Mouse (Mus musculus) retina, embryonic 14.5 days (tissue): ENCODE data around the gene Parn.

Experiments used
- DNase-seq: peaks from one replicate; pipeline ENCODE4 v3.0.0-alpha.2; 2015; ENCODE audit warnings: low spot score

Gene Parn

DNA sequence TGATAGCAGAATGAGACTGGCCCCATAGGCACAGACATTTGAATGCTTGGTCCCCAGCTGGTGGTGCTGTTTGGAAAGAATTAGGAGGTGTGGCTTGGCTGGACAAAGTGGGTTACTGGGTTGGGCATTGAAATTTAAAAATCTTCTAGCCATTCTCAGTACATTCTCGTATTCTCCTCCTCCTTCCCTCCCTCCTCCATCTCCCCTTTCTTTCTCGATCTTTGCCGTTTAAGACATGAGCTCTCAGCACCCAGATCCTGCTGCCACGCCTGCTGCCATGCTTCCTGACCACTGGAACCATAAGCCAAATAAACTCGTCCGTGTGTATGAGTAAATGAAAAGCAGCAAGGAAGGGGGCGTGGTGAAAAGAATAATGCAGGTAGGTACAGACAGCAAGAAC, 111.5 kb downstream of the Parn start:
- no peak for DNase-seq

DNA sequence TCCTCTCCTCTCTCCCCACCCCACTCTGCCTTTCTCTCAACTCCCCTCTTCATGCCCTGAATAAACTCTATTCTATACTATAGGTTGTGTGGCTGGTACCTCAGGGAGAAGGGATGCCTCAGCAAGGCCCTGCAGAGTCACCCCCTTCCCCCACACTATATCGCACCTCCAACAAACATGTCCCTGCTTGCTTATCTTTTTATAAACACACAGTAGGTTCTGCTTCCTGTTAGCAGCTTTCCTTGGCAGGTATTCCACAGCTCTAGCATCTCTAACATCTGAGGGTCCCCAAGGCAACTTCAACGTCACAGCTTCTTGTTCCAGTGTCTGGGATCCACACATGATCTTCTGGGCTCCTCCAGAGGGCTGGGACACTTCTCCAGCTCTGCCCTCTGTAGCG, 117.3 kb downstream of the Parn start:
- no peak for DNase-seq

DNA sequence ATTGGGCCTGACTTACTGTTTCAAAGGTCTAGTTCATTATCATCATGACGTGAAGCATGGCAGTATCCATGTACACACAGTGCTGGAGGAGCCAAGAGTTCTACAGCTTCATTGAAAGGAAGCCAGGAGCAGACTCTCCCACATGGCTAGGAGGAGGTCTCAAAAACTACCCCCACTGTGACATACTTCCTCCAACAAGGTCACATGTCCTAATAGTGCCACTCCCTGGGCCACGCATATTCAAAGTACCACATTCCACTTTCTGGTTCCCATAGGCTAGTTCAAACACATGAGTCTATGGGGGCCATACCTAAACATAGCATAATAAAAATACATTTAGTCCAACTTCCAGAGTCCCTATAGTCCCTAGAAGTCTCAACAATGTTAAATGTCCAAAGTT, 118.0 kb downstream of the Parn start:
- no peak for DNase-seq

DNA sequence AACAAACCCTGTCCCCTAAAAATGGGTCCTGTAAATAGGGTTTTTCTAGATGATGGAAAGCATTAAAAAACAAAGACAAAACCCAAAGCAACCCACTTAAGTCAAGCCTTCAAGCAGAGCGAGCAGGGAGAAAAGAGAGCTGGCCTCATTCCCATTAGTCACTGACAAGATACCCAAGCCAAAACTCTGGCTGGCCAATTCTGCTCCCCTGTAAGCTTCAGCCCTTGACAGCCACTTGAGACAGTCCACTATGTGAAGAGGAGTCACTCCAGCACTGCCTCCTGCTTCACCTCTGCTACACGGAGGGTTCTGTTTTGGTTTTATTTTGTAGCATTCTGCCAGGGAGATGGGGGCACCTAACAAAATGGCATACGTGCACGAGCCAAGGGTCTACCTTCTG, 126.2 kb downstream of the Parn start:
- DNase-seq = no peak

DNA sequence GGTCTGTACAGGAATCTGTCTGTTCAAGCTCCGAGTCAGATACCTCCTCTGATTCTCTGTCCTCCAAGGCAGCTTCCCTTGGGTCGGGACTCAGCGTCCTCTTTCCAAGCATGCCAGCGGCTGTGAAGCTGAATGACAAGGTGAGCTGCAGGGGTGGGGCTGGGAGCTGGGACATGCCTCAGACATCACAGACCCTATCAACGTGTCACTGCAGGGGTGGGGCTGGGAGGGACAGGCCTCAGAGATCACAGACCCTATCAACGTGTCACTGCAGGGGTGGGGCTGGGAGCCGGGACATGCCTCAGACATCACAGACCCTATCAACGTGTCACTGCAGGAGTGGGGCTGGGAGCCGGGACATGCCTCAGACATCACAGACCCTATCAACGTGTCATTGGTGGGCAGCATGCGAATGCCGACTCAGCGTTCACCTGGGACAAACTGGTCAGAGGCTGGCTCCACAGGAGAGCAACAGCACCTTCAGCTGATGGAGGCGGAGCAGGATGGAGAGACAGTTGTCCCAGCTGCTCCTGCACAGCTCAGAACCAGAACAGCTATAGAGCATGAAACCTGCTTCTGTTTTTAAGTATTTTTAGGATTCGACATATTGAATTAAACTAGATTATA, 126.7 kb downstream of the Parn start:
- DNase-seq = no peak

DNA sequence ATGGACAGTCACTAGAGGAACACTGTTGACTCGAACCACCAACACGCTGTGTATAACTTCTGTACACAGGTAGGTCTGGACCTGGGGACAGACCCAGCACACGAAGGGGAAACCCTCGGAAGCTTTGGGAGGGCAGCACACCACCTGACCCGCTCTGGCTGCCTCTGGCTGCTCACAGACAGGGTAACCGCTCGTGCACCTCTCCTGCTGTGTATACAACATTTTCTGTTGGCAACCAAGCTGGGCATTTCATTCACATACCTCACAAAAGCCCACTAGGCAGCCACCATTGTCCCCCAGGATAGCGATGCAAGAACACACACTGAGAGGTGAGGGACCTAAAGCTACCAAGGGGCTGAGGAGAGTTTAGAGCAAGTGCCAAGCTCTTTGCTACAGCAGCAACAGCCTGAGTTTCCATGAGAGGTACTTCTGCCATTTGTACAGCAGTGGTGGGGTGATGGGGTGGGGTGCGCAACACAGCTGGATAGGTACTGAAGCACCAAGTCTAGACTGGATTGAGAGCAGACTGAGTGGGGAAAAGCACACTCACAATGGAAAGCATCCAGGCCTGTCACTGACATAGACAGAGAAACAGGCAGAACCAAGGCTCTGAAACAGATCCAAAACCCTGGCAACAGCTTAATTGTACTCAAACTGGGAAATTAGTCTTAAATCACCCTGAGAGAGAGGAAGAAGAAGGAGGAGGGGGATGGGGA, 128.9 kb downstream of the Parn start:
- DNase-seq = no peak

DNA sequence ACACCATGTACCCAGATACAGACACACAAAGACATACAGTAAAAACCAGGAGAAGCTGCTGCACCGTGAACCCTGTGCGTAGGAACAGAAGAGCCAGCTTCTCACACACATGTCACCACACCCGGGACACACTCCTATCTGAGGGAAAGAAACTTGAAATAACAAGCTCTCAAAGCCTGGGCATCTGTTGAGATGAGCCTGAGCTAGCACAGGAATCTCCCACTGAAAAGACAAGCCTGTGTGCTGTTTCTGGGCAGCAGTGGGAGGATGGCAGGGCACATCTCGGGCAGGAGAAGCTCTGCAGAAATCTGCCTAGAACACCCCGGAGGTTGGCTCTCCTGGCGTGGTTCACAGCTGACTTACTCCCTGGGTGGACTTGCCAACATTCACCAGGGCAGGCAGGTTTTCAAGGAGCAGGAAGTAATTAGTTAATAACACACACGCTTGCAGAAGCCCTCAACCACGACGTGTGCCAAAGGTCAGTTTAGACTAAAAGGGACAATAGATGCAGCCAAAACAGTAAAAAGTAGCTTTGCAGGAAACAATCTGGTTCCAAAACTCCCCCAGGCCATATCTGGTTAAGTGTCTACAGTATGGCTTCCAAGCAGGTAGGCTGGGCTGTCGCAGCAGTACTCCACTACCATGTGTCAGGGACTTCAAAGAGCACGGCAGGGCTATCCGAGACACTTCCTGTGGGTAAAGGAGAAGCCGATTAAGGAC, 129.6 kb downstream of the Parn start:
- no peak for DNase-seq

DNA sequence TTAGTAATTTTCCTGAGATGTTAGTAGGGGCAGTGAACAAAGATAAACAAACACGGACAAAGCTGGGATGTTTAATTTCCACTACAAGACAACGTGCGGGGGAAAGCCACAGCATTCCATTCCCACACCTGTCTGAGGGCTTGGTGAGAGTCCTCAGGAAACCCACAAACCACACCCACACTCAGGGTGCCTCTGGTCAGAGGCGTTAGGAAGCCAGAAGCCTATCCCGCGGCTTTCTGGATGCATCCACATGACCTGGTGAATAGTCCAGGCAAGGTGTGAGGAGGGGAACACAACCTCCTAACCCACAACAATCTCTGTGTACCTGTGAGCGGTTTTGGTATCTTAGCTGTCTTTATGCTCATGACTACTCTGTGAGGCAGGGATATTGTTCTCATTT, 131.6 kb downstream of the Parn start:
- DNase-seq = no peak

DNA sequence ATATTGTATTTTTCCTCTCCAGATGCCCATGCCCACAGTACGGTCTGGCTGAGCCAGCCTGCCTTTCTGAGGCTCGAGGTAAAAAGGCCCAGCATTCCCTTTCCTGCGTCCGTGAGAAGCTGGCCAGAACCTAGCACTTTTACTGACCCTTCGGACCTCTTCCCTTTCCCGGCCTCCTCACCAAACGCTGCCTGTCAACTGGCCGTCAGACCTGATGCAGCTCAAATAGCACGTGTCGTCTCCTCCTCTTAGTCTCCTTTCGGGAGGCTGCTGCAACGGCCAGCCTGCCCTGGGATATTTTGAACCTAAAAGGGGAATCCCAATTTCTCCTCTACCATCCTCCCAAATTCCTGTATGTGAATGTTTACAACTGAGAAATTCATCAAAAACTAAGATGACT, 132.1 kb downstream of the Parn start:
- DNase-seq = no peak

DNA sequence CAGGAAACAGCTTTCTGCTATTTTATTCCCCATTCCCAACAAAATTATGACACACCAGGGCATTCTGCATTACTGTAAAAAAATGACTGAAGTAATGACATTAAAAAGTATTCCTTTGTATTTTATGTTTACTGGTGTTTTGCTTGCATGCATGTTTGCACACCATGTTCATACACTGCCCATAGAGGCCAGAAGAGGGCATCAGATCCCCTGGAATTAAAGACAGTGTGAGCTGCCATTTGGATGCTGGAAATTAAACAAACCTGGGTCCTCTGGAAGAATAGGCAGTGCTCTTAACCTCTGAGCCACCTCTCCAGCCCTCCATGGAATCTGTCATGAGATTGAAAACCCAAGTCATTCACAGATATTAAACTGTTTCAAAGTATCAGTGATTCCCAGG, 135.1 kb downstream of the Parn start:
- peak; percentile 46 for DNase-seq

DNA sequence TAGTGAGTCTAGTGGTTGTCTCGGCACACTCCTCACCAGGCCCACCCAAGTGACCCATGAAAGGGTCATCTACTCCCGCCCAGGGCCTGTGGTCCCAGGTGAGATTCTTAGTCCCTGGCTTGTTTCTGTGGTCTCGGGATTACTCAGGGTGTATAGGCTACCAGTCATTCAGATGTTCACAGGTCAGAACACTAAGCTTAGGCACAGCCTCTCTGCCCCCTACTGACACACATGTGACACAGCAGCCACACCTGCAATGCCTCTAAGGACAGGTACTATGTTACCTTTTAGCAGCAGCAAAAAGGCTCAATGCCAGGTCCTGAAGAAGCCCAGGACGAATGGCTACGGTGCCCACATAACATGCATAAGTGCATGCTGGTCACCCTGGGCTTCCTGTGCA, 136.7 kb downstream of the Parn start:
- DNase-seq = no peak

DNA sequence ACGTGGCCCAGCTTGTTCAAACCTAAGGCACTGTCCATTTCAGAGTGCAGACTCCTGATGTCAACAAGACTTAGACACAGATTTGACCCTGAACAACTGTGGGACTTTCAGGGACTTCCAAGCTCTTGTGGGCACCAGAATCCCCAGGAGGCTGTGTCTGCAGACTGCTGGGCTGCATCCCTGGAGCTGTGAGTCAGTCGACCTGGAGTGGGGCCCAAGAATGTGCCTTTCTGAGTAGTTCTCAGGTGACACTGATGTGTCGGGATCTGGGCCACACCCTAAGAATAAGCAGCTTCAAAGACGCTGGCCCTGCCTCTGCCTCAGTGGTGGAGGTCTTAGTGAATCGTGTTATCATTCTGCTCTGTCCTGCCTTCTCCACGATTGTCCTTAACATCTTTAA, 146.6 kb downstream of the Parn start:
- no peak for DNase-seq

DNA sequence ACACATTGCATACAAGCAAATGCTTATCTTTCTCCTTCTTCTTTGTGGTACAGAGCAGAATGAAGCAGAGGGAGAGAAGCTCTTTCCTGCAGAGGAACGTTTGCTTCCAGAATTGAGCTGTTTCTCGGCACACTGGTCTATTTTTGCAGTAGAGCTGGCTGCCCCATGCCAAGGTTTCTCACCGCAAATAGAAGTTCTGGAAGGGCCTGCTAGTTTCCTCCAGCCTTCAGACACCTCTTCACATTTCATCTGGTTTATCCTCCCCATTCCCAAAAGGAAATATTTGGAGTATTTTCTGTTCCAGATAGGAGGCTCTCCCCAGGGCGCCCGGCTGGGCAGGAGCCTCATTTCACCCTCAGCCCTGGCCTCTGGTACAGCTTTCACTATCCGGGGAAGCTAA, 147.7 kb downstream of the Parn start:
- DNase-seq = no peak

DNA sequence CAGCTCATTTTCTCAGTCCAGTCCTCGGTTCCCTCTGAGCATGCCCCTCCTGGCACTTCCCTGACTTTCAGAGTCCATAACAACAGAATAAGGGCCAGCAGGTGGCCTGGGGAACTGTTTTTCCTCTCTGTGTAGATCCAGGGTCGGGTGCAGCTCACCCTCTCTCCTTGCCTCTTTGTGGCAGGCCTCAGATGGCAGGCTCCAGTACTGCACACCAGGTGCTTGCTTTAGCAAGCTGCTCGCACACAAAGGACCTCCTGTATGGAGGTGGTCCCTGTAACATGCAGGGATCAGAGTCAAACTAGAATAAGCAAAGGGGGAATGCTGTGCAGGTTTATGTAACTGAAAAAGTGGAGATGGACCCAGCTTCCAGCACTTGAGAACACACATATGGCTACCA, 151.8 kb downstream of the Parn start:
- DNase-seq = no peak

DNA sequence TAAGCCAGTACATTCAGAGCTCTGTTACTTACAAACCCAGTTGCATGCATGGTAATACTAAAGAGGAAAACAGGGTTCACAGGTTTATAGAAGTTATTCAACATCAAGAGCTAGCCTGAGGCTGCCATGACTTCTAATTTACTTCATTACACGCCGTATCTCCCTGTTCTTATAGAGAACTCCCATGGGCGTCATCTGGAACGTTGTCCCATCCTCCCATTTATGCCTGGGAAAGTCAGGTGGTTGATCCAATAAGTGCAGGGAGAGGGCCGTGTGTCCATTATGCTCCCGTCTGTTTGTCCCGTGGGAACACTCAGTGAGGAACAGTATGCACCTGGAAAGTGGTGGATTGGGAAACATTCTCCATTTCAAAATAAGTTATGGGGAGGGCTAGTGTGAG, 152.4 kb downstream of the Parn start:
- DNase-seq = no peak

DNA sequence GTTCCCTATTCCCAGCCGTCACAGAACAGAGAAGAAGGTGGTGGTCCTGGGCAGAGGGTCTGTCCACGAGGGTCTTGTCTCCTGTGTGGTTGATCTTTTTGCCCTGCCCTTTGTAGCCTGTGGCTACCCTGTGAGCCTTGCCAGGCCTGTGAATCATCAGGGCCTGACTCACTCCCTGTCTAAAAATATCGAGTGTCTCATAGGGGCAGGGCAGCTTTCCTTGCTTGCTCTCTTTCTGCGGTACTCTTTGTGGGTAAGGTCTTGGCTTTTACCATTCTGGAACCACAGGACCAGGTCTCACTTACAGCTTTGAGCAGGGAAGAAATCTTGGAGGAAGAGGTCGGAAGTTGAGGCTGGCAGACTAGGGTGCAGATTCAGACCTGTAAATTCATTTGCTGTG, 162.9 kb downstream of the Parn start:
- no peak for DNase-seq

DNA sequence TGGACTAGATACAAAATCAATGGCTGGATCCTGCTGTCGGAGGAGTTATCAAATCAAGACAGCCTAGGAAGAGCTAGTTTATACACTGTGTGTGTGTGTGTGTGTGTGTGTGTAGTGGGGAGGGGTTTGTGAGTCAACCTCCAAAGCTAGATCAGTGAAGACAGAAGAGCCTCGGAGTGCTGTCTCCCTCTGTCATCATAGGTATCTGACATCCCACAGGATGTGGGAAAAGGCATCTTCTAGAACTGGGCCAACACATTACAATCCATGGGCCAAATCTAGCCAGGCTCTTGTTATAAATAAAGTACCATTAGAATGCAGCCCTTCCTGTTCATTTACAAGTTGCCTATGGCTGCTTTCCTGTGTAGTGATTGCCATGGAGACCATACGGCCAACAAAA, 163.5 kb downstream of the Parn start:
- DNase-seq = no peak

DNA sequence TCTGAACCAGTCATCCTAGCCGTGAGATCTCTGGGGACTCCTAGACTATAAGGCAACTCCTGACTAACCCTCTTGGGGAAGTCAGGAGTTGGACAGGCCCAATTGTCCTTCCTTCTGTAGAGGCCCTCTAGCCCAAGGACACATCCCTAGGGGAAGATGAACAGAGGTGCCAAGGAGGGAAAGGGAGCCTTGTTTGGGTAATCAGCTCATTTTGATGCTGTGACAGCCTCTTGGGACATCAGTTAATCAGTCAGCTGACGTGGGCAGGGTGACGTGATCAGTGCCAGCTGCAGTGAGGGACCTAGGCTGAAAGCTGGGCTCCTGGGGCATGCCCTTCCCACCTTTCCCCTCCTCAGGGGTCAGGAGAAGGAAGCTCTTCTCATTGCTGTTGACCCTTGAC, 169.0 kb downstream of the Parn start:
- no peak for DNase-seq

DNA sequence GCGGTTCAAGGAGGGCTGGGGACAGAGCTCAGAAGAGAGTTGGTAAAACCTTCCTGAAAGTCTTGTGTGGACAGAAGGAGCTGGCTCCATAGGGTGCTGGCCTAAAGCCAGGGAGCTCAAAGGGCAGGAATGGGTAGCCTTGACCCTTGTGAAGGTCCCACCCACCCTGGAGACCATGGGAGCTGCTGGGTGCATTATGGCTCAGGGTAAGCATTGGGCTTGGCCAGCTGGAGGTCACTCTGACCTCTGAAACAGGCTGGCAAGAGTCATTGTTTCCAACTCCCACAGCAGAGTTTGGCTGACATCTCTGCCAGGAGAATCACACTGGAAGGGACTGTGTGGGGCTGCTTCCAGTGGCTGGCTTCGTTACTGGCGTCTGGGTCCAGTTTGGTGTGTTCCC, 174.0 kb downstream of the Parn start:
- no peak for DNase-seq

DNA sequence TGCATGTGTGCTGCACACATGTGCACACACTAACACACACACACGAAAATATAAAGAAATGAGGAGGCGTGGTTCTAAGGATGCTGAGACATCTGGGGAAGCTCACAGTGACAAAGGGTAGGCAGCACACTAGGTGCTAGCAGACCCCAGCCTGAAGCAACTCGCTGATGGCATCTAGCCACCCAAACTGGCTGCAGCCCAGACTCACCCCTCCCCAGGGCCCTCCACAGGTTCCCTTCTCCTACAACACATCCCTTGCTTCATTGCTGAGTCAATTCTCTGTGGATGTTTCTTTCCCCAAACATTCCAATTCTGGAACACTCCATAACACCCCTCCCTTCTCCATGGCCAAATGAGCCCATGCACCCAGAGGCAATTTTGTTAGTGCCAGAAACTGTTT, 175.0 kb downstream of the Parn start:
- DNase-seq = no peak

DNA sequence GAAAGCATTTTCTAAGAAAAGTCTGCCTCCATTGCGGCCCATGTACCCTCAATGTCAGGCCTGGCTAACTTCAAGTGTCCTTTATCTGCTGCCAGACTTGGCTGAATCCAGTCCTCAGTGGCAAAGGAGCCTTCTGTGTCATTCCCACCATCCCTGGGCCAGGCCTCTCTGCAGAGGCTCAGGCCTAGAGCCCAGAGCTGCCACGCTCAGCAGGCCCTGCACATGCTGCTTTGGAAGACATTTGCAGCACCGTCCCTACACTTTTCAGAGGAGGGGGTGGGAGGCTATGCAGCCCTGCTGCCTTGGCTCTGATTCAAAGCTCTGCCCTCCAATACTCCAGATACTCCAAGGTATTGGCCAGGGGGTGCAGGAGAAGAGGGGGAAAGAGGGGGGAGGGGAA, 176.2 kb downstream of the Parn start:
- no peak for DNase-seq
